Mouse (Mus musculus) retina, postnatal 1 day (tissue): ENCODE measurements at regions not wholly inside any gene's neighbourhood (a gene's known extent, or its start where the extent isn't known, plus 50 kb on each side); places are given as distances from the start of the nearest gene placed in this dataset.
"Not testable (repeated sequence)": the region's sequence is repeated elsewhere in the genome, so short reads cannot be mapped to it uniquely, and the experiment has no call there.

Experiments
- DNase-seq: peaks from one replicate; pipeline ENCODE4 v3.0.0-alpha.2; 2012

DNA sequence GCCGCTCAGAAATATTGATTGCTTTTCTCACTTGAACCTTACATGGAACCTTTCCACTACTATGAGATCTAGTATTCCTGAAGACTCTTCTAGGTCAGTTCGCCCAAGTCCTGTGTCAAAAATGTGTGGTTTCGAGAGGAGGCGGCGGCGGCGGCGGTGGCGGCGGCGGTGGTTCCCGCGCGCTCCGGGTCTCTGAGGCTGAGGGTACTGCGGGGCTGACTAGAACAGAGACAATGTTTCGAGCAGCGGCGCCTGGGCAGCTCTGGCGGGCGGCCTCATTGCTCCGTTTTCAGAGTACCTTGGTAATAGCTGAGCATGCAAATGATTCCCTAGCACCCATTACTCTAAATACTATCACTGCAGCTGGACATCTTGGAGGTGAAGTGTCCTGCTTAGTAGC is 957.0 kb upstream of the Gm597 start:
- DNase-seq = not testable (repeated sequence)

DNA sequence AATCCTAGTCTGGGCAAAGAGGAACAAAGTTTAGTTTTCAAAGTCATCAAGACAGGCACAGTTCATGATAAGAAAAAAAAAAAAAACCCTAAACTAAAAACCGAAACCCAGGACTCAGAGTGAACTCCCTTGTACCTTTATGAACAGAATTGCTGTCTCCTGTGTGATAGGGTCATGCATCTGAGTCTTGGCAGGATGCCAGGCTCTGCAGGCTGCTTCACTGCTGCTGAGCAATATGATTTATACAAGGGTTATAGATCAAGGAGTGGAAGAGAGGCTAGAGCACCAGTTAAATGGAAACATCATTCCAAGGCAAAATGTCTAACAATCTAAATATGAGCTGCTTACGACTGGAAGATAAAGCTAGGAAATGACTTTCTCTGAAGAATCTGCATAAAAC is 951.9 kb upstream of the Gm597 start:
- DNase-seq = peak; percentile 16
